Mouse (Mus musculus): ENCODE data around the gene Ppp1cc.

DNA sequence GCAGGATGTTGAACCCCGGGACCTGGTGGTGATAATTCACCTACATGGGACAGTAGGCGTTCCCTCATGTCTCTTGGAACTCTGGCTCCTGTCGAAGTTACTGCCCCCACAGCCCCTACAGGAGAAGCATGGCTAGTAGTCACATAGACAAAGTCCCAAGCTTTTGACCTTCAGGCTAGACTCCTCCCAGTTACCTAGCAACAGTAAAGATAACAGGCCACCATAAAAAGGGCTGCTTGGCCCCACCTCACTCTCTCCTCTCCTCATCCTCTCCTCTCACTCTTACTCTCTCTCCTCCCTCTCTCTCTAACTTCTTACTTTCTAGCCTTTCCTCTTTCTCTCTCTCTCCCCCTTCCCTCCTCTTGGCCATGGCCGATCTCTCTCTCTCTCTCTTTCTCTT, 42.8 kb downstream of the Ppp1cc start:
- TF ChIP-seq CTCF (IDR thresholded peaks at IDR 0.05; ENCODE audit: low read depth, low read length), result no peak
- TF ChIP-seq POLR2A (IDR thresholded peaks at IDR 0.05; ENCODE audit: insufficient read depth, low read length), result no peak
